Mouse (Mus musculus) cerebellum, adult 2 months (tissue): ENCODE data around the gene Ciapin1.

Source experiments
- CTCF ChIP-seq: fragments of 200-500 bp; IDR thresholded peaks from 2 replicates; pipeline ENCODE4 v1.5.1; 2011; ENCODE audit warnings: low read depth, mild to moderate bottlenecking, control low read depth, low read length, moderate library complexity, borderline replicate concordance; ENCODE audit not compliant: insufficient read depth
- POLR2A ChIP-seq: fragments of 200-500 bp; IDR thresholded peaks from 2 replicates; pipeline ENCODE4 v1.6.1; 2011; ENCODE audit warnings: low read length, control low read depth, borderline replicate concordance; ENCODE audit not compliant: insufficient read depth

DNA sequence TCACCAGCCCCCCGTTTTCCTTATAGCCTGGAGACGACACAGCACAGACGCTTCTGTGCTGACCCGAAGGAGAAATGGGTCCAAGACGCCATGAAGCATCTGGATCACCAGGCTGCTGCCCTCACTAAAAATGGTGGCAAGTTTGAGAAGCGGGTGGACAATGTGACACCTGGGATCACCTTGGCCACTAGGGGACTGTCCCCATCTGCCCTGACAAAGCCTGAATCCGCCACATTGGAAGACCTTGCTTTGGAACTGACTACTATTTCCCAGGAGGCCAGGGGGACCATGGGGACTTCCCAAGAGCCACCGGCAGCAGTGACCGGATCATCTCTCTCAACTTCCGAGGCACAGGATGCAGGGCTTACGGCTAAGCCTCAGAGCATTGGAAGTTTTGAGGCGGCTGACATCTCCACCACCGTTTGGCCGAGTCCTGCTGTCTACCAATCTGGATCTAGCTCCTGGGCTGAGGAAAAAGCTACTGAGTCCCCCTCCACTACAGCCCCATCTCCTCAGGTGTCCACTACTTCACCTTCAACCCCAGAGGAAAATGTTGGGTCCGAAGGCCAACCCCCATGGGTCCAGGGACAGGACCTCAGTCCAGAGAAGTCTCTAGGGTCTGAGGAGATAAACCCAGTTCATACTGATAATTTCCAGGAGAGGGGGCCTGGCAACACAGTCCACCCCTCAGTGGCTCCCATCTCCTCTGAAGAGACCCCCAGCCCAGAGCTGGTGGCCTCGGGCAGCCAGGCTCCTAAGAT lies 58.4 kb downstream of the Ciapin1 start:
- no peak for TF ChIP-seq POLR2A
- no peak for TF ChIP-seq CTCF
